Mouse (Mus musculus) forebrain, embryonic 10.5 days (tissue): ENCODE data around the gene Grm2. TPM values are rescaled to one million over a fixed set of nuclear protein-coding genes. Genes with fewer than 3 reads are reported as not detected.

Experiments used
- DNase-seq: peaks from one replicate; pipeline ENCODE4 v3.0.0-alpha.2; 2017; ENCODE audit warnings: low spot score; ENCODE audit errors: extremely low spot score
- H3K27ac ChIP-seq: fragments of 300-500 bp; sonication (generic); 2 replicates; pipeline ENCODE4 v1.5.1; 2016; ENCODE audit warnings: mild to moderate bottlenecking
- H3K27me3 ChIP-seq: fragments of 300-500 bp; sonication (generic); 2 replicates; pipeline ENCODE4 v1.6.1; 2016; ENCODE audit warnings: mild to moderate bottlenecking; ENCODE audit not compliant: poor library complexity, severe bottlenecking
- H3K36me3 ChIP-seq: fragments of 300-500 bp; sonication (generic); replicated peaks from 2 replicates; pipeline ENCODE4 v1.6.1; 2016; ENCODE audit warnings: mild to moderate bottlenecking, moderate library complexity
- H3K4me1 ChIP-seq: fragments of 300-500 bp; sonication (generic); 2 replicates; pipeline ENCODE4 v1.6.1; 2016
- H3K4me3 ChIP-seq: fragments of 300-500 bp; sonication (generic); 2 replicates; pipeline ENCODE4 v1.5.1; 2016; ENCODE audit warnings: mild to moderate bottlenecking, moderate library complexity
- H3K9me3 ChIP-seq: fragments of 300-500 bp; sonication (generic); 2 replicates; pipeline ENCODE4 v1.6.1; 2016; ENCODE audit warnings: mild to moderate bottlenecking, moderate library complexity
- WGBS: fragments of 180-500 bp; shearing (Covaris S2); methylation state at CpG from one replicate; pipeline ENCODE4 v1.1.7; 2016; 5-methylcytosine and 5-hydroxymethylcytosine counted together
- polyA plus RNA-seq: library from polyadenylated mRNA; unstranded; fragments of >200 nt; fragmentation: Nextera tagmentation; extraction: Ambion mirVana; gene quantifications from 2 replicates; pipeline ENCODE4 v1.2.1, GENCODE M21; 2016

Grm2 gene
- polyA plus RNA-seq, 1 experiment from 2014 or later, result 1.3 TPM

- Histone ChIP-seq H3K4me3 (no peak overlapping the region), H3K27ac (no peak overlapping the region), H3K36me3 (peaks cover 54% of the 10 kb centered on the region), H3K27me3 (no peaks in the 10 kb centered on the region), H3K9me3 (no peaks in the 10 kb centered on the region), H3K4me1 (no peaks in the 10 kb centered on the region)
- WGBS, result 2% methylated on average over 1 of the region's 1 CpGs
- peak; percentile 75 for DNase-seq
Measured at GRCm38 (mm10) chr9:106675480-106675879, 19.6 kb upstream of the Grm2 start.

GRCm38 (mm10) chr9:106673860-106674259 is 18.0 kb upstream of the Grm2 start:
- H3K4me1 ChIP-seq, result no peaks in the 10 kb centered on the region
- H3K4me3 ChIP-seq, result no peak overlapping the region
- 88% methylated on average over 2 of the region's 2 CpGs for WGBS
- H3K27ac ChIP-seq, result no peak overlapping the region
- H3K9me3 ChIP-seq, result no peaks in the 10 kb centered on the region
- no peak for DNase-seq
- H3K36me3 ChIP-seq, result peaks cover 43% of the 10 kb centered on the region
- no peaks in the 10 kb centered on the region for H3K27me3 ChIP-seq

GRCm38 (mm10) chr9:106664856-106665255 is 9.0 kb upstream of the Grm2 start:
- Histone ChIP-seq H3K9me3 (no peaks in the 10 kb centered on the region), H3K4me3 (no peak overlapping the region), H3K27me3 (no peaks in the 10 kb centered on the region), H3K27ac (no peak overlapping the region), H3K4me1 (peaks cover 29% of the 10 kb centered on the region), H3K36me3 (peaks cover 54% of the 10 kb centered on the region)
- WGBS, result 82% methylated on average over 6 of the region's 6 CpGs
- DNase-seq, result no peak

- 69% methylated on average over 4 of the region's 4 CpGs for WGBS
- Histone ChIP-seq H3K4me3 (no peak overlapping the region), H3K9me3 (no peaks in the 10 kb centered on the region), H3K27me3 (no peaks in the 10 kb centered on the region), H3K4me1 (peaks cover 34% of the 10 kb centered on the region), H3K36me3 (peaks cover 53% of the 10 kb centered on the region), H3K27ac (no peak overlapping the region)
- no peak for DNase-seq
Measured at GRCm38 (mm10) chr9:106664433-106664832, 8.6 kb upstream of the Grm2 start.

- Histone ChIP-seq H3K9me3 (no peaks in the 10 kb centered on the region), H3K27me3 (0 out of 2 replicates have a peak, but pooled peaks cover 4% of the 10 kb centered on the region), H3K36me3 (peaks cover 65% of the 10 kb centered on the region), H3K27ac (no peak overlapping the region), H3K4me1 (peaks cover 46% of the 10 kb centered on the region), H3K4me3 (no peak overlapping the region)
- DNase-seq, result no peak
- 91% methylated on average over 6 of the region's 6 CpGs for WGBS
Measured at GRCm38 (mm10) chr9:106663200-106663599, 7.3 kb upstream of the Grm2 start.

- DNase-seq, result no peak
- Histone ChIP-seq H3K4me1 (peaks cover 67% of the 10 kb centered on the region), H3K4me3 (no peak overlapping the region), H3K9me3 (no peaks in the 10 kb centered on the region), H3K36me3 (peaks cover 45% of the 10 kb centered on the region), H3K27ac (no peak overlapping the region), H3K27me3 (peaks cover 31% of the 10 kb centered on the region)
- WGBS, result 54% methylated on average over 1 of the region's 1 CpGs
Measured at GRCm38 (mm10) chr9:106659935-106660334, 4.1 kb upstream of the Grm2 start.

- Histone ChIP-seq H3K4me1 (peaks cover 64% of the 10 kb centered on the region), H3K4me3 (no peak overlapping the region), H3K27ac (peak overlapping the region; percentile 51; the same call in 1 of the 2 replicates), H3K27me3 (peaks cover 36% of the 10 kb centered on the region), H3K9me3 (no peaks in the 10 kb centered on the region), H3K36me3 (peaks cover 42% of the 10 kb centered on the region)
- peak; percentile 20 for DNase-seq
- WGBS, result 25% methylated on average over 7 of the region's 7 CpGs
Measured at GRCm38 (mm10) chr9:106659441-106659840, 3.6 kb upstream of the Grm2 start.

- H3K9me3 ChIP-seq, result no peaks in the 10 kb centered on the region
- H3K4me3 ChIP-seq, result no peak overlapping the region
- H3K4me1 ChIP-seq, result peaks cover 62% of the 10 kb centered on the region
- peaks cover 45% of the 10 kb centered on the region for H3K27me3 ChIP-seq
- 46% methylated on average over 5 of the region's 5 CpGs for WGBS
- H3K36me3 ChIP-seq, result peaks cover 39% of the 10 kb centered on the region
- no peak for DNase-seq
- H3K27ac ChIP-seq, result no peak overlapping the region
Measured at GRCm38 (mm10) chr9:106657592-106657991, 1.7 kb upstream of the Grm2 start.

GRCm38 (mm10) chr9:106656820-106657219 is 938 bp upstream of the Grm2 start:
- DNase-seq, result no peak
- 35% methylated on average over 5 of the region's 5 CpGs for WGBS
- Histone ChIP-seq H3K27me3 (peaks cover 45% of the 10 kb centered on the region), H3K27ac (no peak overlapping the region), H3K4me1 (peaks cover 62% of the 10 kb centered on the region), H3K9me3 (no peaks in the 10 kb centered on the region), H3K4me3 (no peak overlapping the region), H3K36me3 (peaks cover 31% of the 10 kb centered on the region)

GRCm38 (mm10) chr9:106652720-106653119 is 3.2 kb downstream of the Grm2 start:
- H3K36me3 ChIP-seq, result no peaks in the 10 kb centered on the region
- no peak overlapping the region for H3K27ac ChIP-seq
- H3K4me1 ChIP-seq, result peaks cover 28% of the 10 kb centered on the region
- H3K27me3 ChIP-seq, result peaks cover 43% of the 10 kb centered on the region
- no peak for DNase-seq
- H3K9me3 ChIP-seq, result no peaks in the 10 kb centered on the region
- no peak overlapping the region for H3K4me3 ChIP-seq
- 83% methylated on average over 1 of the region's 1 CpGs for WGBS

GRCm38 (mm10) chr9:106647226-106647625 is 8.7 kb downstream of the Grm2 start:
- Histone ChIP-seq H3K27ac (no peak overlapping the region), H3K4me3 (no peak overlapping the region)

GRCm38 (mm10) chr9:106645684-106646271 is 10.1 kb downstream of the Grm2 start:
- no peak overlapping the region for H3K4me3 ChIP-seq
- H3K9me3 ChIP-seq, result no peaks in the 10 kb centered on the region
- H3K27ac ChIP-seq, result no peak overlapping the region
- WGBS, result 82% methylated on average over 9 of the region's 9 CpGs
- no peaks in the 10 kb centered on the region for H3K4me1 ChIP-seq
- DNase-seq, result no peak
- H3K27me3 ChIP-seq, result peaks cover 8% of the 10 kb centered on the region; the same call in 1 of the 2 replicates
- no peaks in the 10 kb centered on the region for H3K36me3 ChIP-seq

More at GRCm38 (mm10) chr9:106647226-106647625, 8.7 kb downstream of the Grm2 start:
- no peaks in the 10 kb centered on the region for H3K36me3 ChIP-seq
- no peaks in the 10 kb centered on the region for H3K9me3 ChIP-seq
- peaks cover 8% of the 10 kb centered on the region; the same call in 1 of the 2 replicates for H3K27me3 ChIP-seq
- no peak for DNase-seq
- H3K4me1 ChIP-seq, result no peaks in the 10 kb centered on the region
- WGBS, result 81% methylated on average over 27 of the region's 27 CpGs

GRCm38 (mm10) chr9:106643787-106644186 is 12.1 kb downstream of the Grm2 start:
- no peak overlapping the region for H3K4me3 ChIP-seq
- H3K4me1 ChIP-seq, result no peaks in the 10 kb centered on the region
- peaks cover 8% of the 10 kb centered on the region; the same call in 1 of the 2 replicates for H3K27me3 ChIP-seq
- H3K27ac ChIP-seq, result no peak overlapping the region
- WGBS, result 71% methylated on average over 6 of the region's 6 CpGs
- no peak for DNase-seq
- no peaks in the 10 kb centered on the region for H3K9me3 ChIP-seq
- H3K36me3 ChIP-seq, result no peaks in the 10 kb centered on the region
